Mouse (Mus musculus): ENCODE data around the gene Nemf. TPM values are rescaled to one million over a fixed set of nuclear protein-coding genes. Genes with fewer than 3 reads are reported as not detected.

Nemf gene
- polyA plus RNA-seq, 1 experiment, result 9.2 TPM

DNA sequence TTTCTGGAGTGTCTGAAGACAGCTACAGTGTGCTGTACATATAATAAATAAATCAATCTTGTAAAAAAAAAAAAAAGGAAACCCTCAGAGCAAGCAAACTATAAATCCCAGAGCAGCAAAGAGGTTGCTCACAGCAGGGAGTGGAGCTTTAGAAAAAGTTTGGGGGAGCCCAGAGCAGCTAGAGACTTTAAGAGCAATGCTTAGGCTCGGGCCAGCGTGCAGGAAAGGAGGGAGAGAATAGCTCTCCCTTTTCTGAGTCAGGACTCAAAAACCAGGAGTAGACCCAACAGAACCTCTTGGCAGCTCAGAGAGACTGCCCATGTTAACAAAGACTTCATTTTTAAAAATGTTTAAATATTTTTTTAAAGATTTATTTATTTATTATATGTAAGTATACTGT is 88.0 kb downstream of the Nemf start:
- TF ChIP-seq CTCF (IDR thresholded peaks at IDR 0.05; ENCODE audit: control insufficient read depth, insufficient read depth, insufficient replicate concordance, low read depth, low read length) (no peak), POLR2A (IDR thresholded peaks at IDR 0.05; ENCODE audit: control insufficient read depth, low read depth, low read length) (no peak)
- Histone ChIP-seq H3K36me3 (ENCODE audit: control insufficient read depth, insufficient read depth, low read length) (no peaks in the 10 kb centered on the region), H3K4me3 (ENCODE audit: control insufficient read depth, low read depth, low read length) (no peak overlapping the region), H3K27ac (ENCODE audit: control insufficient read depth, insufficient read depth, low read depth, low read length) (no peak overlapping the region), H3K27me3 (ENCODE audit: control insufficient read depth, insufficient read depth, low read length) (no peaks in the 10 kb centered on the region), H3K4me1 (ENCODE audit: control insufficient read depth, insufficient read depth, low read length) (no peaks in the 10 kb centered on the region)

- Histone ChIP-seq H3K27ac (ENCODE audit: control insufficient read depth, insufficient read depth, low read depth, low read length) (no peak overlapping the region), H3K4me1 (ENCODE audit: control insufficient read depth, insufficient read depth, low read length) (no peaks in the 10 kb centered on the region), H3K27me3 (ENCODE audit: control insufficient read depth, insufficient read depth, low read length) (no peaks in the 10 kb centered on the region), H3K36me3 (ENCODE audit: control insufficient read depth, insufficient read depth, low read length) (no peaks in the 10 kb centered on the region), H3K4me3 (ENCODE audit: control insufficient read depth, low read depth, low read length) (no peak overlapping the region)
- TF ChIP-seq CTCF (IDR thresholded peaks at IDR 0.05; ENCODE audit: control insufficient read depth, insufficient read depth, insufficient replicate concordance, low read depth, low read length) (no peak), POLR2A (IDR thresholded peaks at IDR 0.05; ENCODE audit: control insufficient read depth, low read depth, low read length) (no peak)
Measured at GRCm38 (mm10) chr12:69267956-69268632, 88.9 kb downstream of the Nemf start.

DNA sequence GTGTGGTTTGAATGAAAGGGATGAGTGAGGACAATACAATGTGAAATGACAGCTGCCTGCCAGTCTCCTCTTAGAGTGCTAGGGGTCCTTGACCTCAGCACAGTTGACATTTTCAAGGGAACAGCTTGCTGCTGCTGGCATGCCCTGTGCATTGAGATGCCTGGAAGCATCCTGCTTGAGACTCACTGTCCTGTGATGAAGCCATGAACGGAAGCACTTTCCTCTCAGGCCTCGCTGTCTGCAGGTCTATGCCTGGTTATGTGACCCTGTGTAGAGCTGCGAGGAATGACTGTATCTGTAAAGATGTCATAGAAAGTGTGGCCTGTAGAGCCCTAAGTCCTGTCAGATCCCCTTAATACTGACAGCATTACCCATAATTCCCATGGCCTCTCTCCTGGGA is 91.9 kb downstream of the Nemf start:
- Histone ChIP-seq H3K27me3 (ENCODE audit: control insufficient read depth, insufficient read depth, low read length) (no peaks in the 10 kb centered on the region), H3K4me1 (ENCODE audit: control insufficient read depth, insufficient read depth, low read length) (no peaks in the 10 kb centered on the region), H3K36me3 (ENCODE audit: control insufficient read depth, insufficient read depth, low read length) (no peaks in the 10 kb centered on the region), H3K4me3 (ENCODE audit: control insufficient read depth, low read depth, low read length) (no peak overlapping the region), H3K27ac (ENCODE audit: control insufficient read depth, insufficient read depth, low read depth, low read length) (no peak overlapping the region)
- TF ChIP-seq POLR2A (IDR thresholded peaks at IDR 0.05; ENCODE audit: control insufficient read depth, low read depth, low read length) (no peak), CTCF (IDR thresholded peaks at IDR 0.05; ENCODE audit: control insufficient read depth, insufficient read depth, insufficient replicate concordance, low read depth, low read length) (no peak)

GRCm38 (mm10) chr12:69262251-69262650 is 94.7 kb downstream of the Nemf start:
- Histone ChIP-seq H3K27ac (ENCODE audit: control insufficient read depth, insufficient read depth, low read depth, low read length) (no peak overlapping the region), H3K4me1 (ENCODE audit: control insufficient read depth, insufficient read depth, low read length) (no peaks in the 10 kb centered on the region), H3K4me3 (ENCODE audit: control insufficient read depth, low read depth, low read length) (no peak overlapping the region), H3K27me3 (ENCODE audit: control insufficient read depth, insufficient read depth, low read length) (no peaks in the 10 kb centered on the region), H3K36me3 (ENCODE audit: control insufficient read depth, insufficient read depth, low read length) (no peaks in the 10 kb centered on the region)
- TF ChIP-seq POLR2A (IDR thresholded peaks at IDR 0.05; ENCODE audit: control insufficient read depth, low read depth, low read length) (no peak), CTCF (IDR thresholded peaks at IDR 0.05; ENCODE audit: control insufficient read depth, insufficient read depth, insufficient replicate concordance, low read depth, low read length) (no peak)

Other genes starting within 250 kb of the Nemf start
- 1,043 and 1,232 TPM in 2 replicates for gene Rps29, start 198.0 kb downstream of the Nemf start, polyA plus RNA-seq (2012; rRNA removed)
- gene Lrr1, start 188.4 kb downstream of the Nemf start, polyA plus RNA-seq (2012; rRNA removed), result 2.3 and 3.3 TPM in 2 replicates
- gene Rpl36al, start 173.1 kb downstream of the Nemf start, polyA plus RNA-seq (2012; rRNA removed), result 144 and 183 TPM in 2 replicates
- gene Mgat2, start 173.0 kb downstream of the Nemf start, polyA plus RNA-seq (2012; rRNA removed), result 10.2 and 12.0 TPM in 2 replicates
- 0.11 TPM in 1 of 2 replicates, not detected in the other for gene Gm49383, start 160.1 kb downstream of the Nemf start, polyA plus RNA-seq (2012; rRNA removed)
- 22.3 and 28.3 TPM in 2 replicates for gene Dnaaf2, start 158.7 kb downstream of the Nemf start, polyA plus RNA-seq (2012; rRNA removed)
- 0.11 and 0.20 TPM in 2 replicates for gene Gm49384, start 152.9 kb downstream of the Nemf start, polyA plus RNA-seq (2012; rRNA removed)
- 46.0 and 63.4 TPM in 2 replicates for gene Pole2, start 129.0 kb downstream of the Nemf start, polyA plus RNA-seq (2012; rRNA removed)
- 66.4 and 82.1 TPM in 2 replicates for gene Klhdc1, start 116.0 kb downstream of the Nemf start, polyA plus RNA-seq (2012; rRNA removed)
- 54.6 and 56.8 TPM in 2 replicates for gene Klhdc2, start 60.5 kb downstream of the Nemf start, polyA plus RNA-seq (2012; rRNA removed)
- 32.4 and 37.2 TPM in 2 replicates for gene Arf6, start 15.0 kb upstream of the Nemf start, polyA plus RNA-seq (2012; rRNA removed)
- 26.1 and 49.9 TPM in 2 replicates for gene Gm9887, start 15.3 kb upstream of the Nemf start, polyA plus RNA-seq (2012; rRNA removed)
- gene Vcpkmt, start 225.9 kb upstream of the Nemf start, polyA plus RNA-seq (2012; rRNA removed), result 4.3 and 4.6 TPM in 2 replicates